Mouse (Mus musculus): ENCODE measurements around the gene Wbp1l.

GRCm38 (mm10) chr19:46644793-46645602 is 46.1 kb downstream of the Wbp1l start:
- TF ChIP-seq POLR2A (IDR thresholded peaks at IDR 0.05; ENCODE audit: extremely low read depth, insufficient read depth, low read length): no peak
- TF ChIP-seq CTCF (IDR thresholded peaks at IDR 0.05; ENCODE audit: extremely low read depth, insufficient read depth, low read length): no peak
